Mouse (Mus musculus) small intestine, adult 2 months (tissue): ENCODE data around the gene Ntn4.
A peak's percentile ranks its signal among the peaks of the same experiment; 100 is the strongest.

Source experiments
- CTCF ChIP-seq: fragments of 200-500 bp; IDR thresholded peaks from 2 replicates; pipeline ENCODE4 v1.5.1; 2012; ENCODE audit warnings: low read depth, mild to moderate bottlenecking, control low read depth, inconsistent platforms, low read length, moderate library complexity, mixed read lengths; ENCODE audit not compliant: insufficient replicate concordance, insufficient read length; ENCODE audit errors: extremely low read depth
- POLR2A ChIP-seq: fragments of 200-500 bp; IDR thresholded peaks from 2 replicates; pipeline ENCODE4 v1.6.1; 2012; ENCODE audit warnings: low read depth, mild to moderate bottlenecking, control low read depth, inconsistent platforms, low read length, moderate library complexity

DNA sequence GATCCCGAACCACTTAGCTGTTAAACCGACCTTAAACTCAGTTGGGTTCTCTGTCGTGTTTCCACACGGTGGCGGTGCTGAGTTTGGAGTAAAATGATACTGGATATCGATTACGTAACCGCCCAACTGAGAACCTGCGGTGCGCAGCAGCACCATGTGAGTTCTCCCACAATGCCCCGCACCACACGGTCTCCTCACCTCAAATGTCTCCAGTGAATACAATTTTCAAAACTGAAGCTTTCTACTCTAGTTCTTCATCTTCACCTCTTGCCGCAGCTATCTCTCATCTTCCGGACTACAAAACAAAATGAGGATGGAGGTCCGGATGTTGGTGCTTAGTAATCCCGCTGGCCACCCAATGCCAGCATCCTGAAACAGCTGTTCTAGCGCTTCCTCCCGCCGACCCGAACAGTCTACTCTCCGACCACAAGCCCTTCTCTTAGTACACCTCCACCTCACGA lies 46.4 kb upstream of the Ntn4 start:
- TF ChIP-seq CTCF: peak; percentile 58; the same call in 1 of the 2 replicates
- no peak for TF ChIP-seq POLR2A
